Mouse (Mus musculus) cortical plate, adult 2 months (tissue): ENCODE measurements at regions not wholly inside any gene's neighbourhood (a gene's known extent, or its start where the extent isn't known, plus 50 kb on each side); places are given as distances from the start of the nearest gene placed in this dataset.

Experiments used
- CTCF ChIP-seq: fragments of 200-500 bp; IDR thresholded peaks from 2 replicates; pipeline ENCODE4 v1.5.1; 2011; ENCODE audit warnings: mild to moderate bottlenecking, control low read depth, low read length; ENCODE audit not compliant: insufficient read depth; ENCODE audit errors: extremely low read depth
- POLR2A ChIP-seq: fragments of 200-500 bp; IDR thresholded peaks from 2 replicates; pipeline ENCODE4 v1.6.1; 2011; ENCODE audit warnings: mild to moderate bottlenecking, low read length, control low read depth; ENCODE audit not compliant: insufficient read depth; ENCODE audit errors: extremely low read depth

GRCm38 (mm10) chr3:119875061-119875460 is 90.8 kb upstream of the Ptbp2 start:
- TF ChIP-seq CTCF (no peak), POLR2A (no peak)
